Mouse (Mus musculus): ENCODE data around the gene Nbeal1. TPM values are rescaled to one million over a fixed set of nuclear protein-coding genes. Genes with fewer than 3 reads are reported as not detected.

Gene Nbeal1
- 29.2 to 34.0 TPM (median 32.8 TPM) in 4 replicates for total RNA-seq (2023; ENCODE audit: inconsistent age)

DNA sequence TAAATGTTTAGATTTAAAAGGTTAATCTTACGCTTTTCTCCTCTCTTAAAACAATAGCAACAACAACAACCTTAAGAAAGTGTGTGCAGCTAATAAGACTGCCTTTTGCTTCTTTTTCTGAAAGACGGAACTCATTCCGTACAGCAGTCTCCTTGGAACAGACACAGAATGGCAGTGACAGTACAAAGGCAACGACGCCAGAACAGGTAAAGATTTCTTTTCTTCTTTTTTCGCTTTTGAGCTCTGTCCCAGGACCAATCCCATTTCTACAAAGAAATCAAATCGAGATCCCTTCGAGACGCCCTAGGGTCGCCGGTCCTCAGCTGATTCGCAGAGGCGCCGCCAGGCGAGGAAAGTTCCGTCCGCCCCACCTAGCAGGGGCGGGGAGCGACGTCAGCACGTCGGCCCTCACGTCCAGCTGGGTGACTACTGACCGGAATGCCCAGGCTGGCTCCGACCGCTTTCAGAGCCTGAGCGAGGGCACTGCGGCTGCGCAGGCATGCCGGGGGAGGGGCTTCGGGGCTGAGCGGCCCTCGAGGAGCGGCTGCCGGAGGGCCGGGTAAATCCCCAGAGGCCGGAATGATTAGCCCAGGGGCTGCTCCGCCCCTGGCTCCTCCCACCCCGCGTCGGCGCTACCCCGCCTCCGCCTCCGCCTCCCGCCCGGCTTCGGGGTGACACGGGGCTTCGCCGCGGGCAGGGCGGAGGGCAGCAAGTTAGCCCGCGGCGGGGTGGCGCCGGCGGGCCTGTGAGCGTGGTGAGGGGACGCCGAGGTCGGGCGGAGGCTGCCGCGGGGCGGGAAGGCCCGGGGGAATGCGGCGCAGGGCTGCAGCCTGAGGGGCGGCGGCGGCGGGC is at the start of gene Nbeal1:
Nbeal1 (plus strand) TSS at position 668 of the 852 bp plus-strand sequence.

DNA sequence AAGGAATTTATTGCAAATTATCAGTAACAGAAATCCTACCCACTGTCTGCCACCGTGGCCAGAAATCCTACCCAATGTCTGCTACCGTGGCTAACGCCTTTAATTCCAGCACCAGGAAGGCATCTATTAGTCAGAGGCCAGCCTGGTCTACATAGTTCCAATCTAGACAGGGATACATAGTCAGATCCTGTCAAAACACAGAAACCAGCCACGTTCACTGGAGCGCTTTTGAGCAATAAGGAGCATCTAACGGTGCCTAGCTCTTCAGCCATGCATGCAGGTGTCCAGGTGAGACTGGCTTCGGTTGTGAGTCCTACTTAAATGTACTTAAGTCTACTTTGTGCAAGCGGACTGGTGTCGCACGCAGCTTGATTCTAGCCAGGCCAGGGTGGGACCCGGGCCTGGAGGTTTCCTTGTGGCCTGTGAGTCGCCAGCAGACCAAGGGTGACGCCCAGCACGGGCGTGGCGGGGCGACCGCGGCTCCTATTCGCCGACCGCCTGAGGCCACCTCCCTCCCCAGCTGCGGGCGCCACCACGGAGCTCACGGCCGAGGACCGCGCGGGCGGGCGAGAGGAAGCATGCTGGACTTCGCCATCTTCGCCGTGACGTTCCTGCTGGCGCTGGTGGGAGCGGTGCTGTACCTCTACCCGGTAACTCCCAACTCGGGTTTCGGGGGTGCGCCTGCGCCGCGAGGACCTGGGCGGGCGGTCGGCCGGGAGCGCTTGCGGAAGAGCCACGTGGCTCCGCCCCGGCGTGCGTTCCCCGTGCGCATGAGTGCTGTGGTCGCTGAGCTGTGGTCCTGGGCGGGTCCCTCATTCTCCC is 162.6 kb downstream of the Nbeal1 start, which contains the start of gene Cyp20a1:
Cyp20a1 (plus strand) TSS at position 516 of the 822 bp plus-strand sequence.

Other genes with a start within 250 kb of the Nbeal1 start
- 0.66 to 1.5 TPM (median 1.1 TPM) in 4 replicates for gene Ica1l, start 137.4 kb upstream of the Nbeal1 start, total RNA-seq (2023; ENCODE audit: inconsistent age)
- 11.4 to 14.6 TPM (median 13.8 TPM) in 4 replicates for gene Carf, start 82.4 kb upstream of the Nbeal1 start, total RNA-seq (2023; ENCODE audit: inconsistent age)
- 25.1 to 29.9 TPM (median 25.9 TPM) in 4 replicates for gene Wdr12, start 82.0 kb upstream of the Nbeal1 start, total RNA-seq (2023; ENCODE audit: inconsistent age)
- 8.8 to 11.8 TPM (median 10.8 TPM) in 4 replicates for gene Cyp20a1, start 162.7 kb downstream of the Nbeal1 start, total RNA-seq (2023; ENCODE audit: inconsistent age)
- gene Abi2, start 229.0 kb downstream of the Nbeal1 start, total RNA-seq (2023; ENCODE audit: inconsistent age): 3.5 to 9.5 TPM (median 5.8 TPM) in 4 replicates

Measured in B cell, adult (primary cell).